In genomic region chr6:83927418-83927817, GRCm38 (mm10) we compare ENCODE assay signal across 9 mouse cellular contexts.
DNase-seq lines count a peak whose midpoint lies in the region; ATAC-seq and TF ChIP-seq lines count a peak whose summit lies in the region.
"Had no signal": no experiment of that assay in that cellular context is flagged by ENCODE, and none has a peak within 500 bp of the region (broad histone marks: within the 10 kb centered on the region; RNA-seq: fewer than 3 reads in every experiment).

No protein-coding gene starts in this region.

- 0 out of 2 replicates have a peak, but pooled peaks cover 1% of the 10 kb centered on the region for H3K4me1 ChIP-seq in liver, adult 2 months (ENCODE audit: control insufficient read depth, insufficient read depth, low read length)
- H3K4me1 ChIP-seq in liver, embryonic 11.5 days (replicated peaks; ENCODE audit: control insufficient read depth, insufficient read depth, low read length), result no peaks in the 10 kb centered on the region
- H3K4me1 ChIP-seq in kidney, postnatal 0 days (replicated peaks; ENCODE audit: insufficient read depth, low read length), result no peaks in the 10 kb centered on the region
- H3K4me1 ChIP-seq in hindbrain, embryonic 14.5 days (replicated peaks; ENCODE audit: control insufficient read depth, insufficient read depth, low read length), result peaks cover 6% of the 10 kb centered on the region; the same call in 1 of the 2 replicates
- H3K4me1 ChIP-seq: limb, embryonic 13.5 days had no signal

- H3K4me3 ChIP-seq in liver, adult 2 months (ENCODE audit: insufficient read depth, low read depth, low read length), result no peak overlapping the region
- no peak overlapping the region for H3K4me3 ChIP-seq in liver, embryonic 11.5 days (ENCODE audit: low read depth, low read length)
- no peak overlapping the region for H3K4me3 ChIP-seq in kidney, postnatal 0 days (replicated peaks; ENCODE audit: low read depth, low read length)
- no peak overlapping the region for H3K4me3 ChIP-seq in hindbrain, embryonic 14.5 days (replicated peaks; ENCODE audit: low read length)
- H3K4me3 ChIP-seq: limb, embryonic 13.5 days had no signal

- peak; percentile 39 for DNase-seq in liver, adult 2 months (ENCODE audit: extremely low read depth, low read depth, low spot score)
- DNase-seq in liver, embryonic 11.5 days (ENCODE audit: low spot score), result no peak
- peak; percentile 64 for DNase-seq in adrenal gland, postnatal 14 days
- DNase-seq in kidney, postnatal 0 days (ENCODE audit: low spot score), result peak; percentile 71
- peak; percentile 50 for DNase-seq in retina, embryonic 14.5 days (ENCODE audit: low spot score)
- no peak for DNase-seq in left cerebral cortex, postnatal 36 days (ENCODE audit: low spot score in 2 of 2)
- no peak for DNase-seq in right cerebral cortex, postnatal 14 days
- no peak for DNase-seq in hindbrain, embryonic 14.5 days (ENCODE audit: low spot score)

- intact Hi-C loops in left cerebral cortex, postnatal 36 days (cut with DNase I), result no loop called here

- no peak for TF ChIP-seq CTCF in liver, adult 2 months (IDR thresholded peaks at IDR 0.05; ENCODE audit: low read depth, low read length)
- no peak for TF ChIP-seq CTCF in kidney, postnatal 0 days (IDR thresholded peaks at IDR 0.05; ENCODE audit: low read depth)

- WGBS in liver, adult 2 months, result 78% methylated on average over 1 of the region's 1 CpGs
- 64% methylated on average over 1 of the region's 1 CpGs for WGBS in liver, embryonic 11.5 days
- 74% methylated on average over 1 of the region's 1 CpGs for WGBS in kidney, postnatal 0 days
- 97% methylated on average over 1 of the region's 1 CpGs for WGBS in hindbrain, embryonic 14.5 days

- ATAC-seq in liver, embryonic 11.5 days (replicated peaks; ENCODE audit: low FRiP score), result no peak
- no peak for ATAC-seq in kidney, postnatal 0 days (replicated peaks; ENCODE audit: low FRiP score, low read depth)
- no peak for ATAC-seq in hindbrain, embryonic 14.5 days (ENCODE audit: low FRiP score)

- no peaks in the 10 kb centered on the region for H3K9me3 ChIP-seq in liver, embryonic 11.5 days (ENCODE audit: control insufficient read depth, low read length)
- no peaks in the 10 kb centered on the region for H3K9me3 ChIP-seq in kidney, postnatal 0 days (replicated peaks; ENCODE audit: low read length)
- no peaks in the 10 kb centered on the region for H3K9me3 ChIP-seq in hindbrain, embryonic 14.5 days (ENCODE audit: control insufficient read depth, low read length)
- H3K9me3 ChIP-seq: limb, embryonic 13.5 days had no signal

- H3K79me2 ChIP-seq in liver, adult 2 months (ENCODE audit: control insufficient read depth, insufficient read depth, low read length), result peaks cover 20% of the 10 kb centered on the region; the same call in 1 of the 2 replicates

- no peak for TF ChIP-seq POLR2A in liver, adult 2 months (IDR thresholded peaks at IDR 0.05; ENCODE audit: extremely low read depth, insufficient read depth, low read length)

- H3K4me2 ChIP-seq in liver, embryonic 11.5 days, result no peak overlapping the region
- no peak overlapping the region for H3K4me2 ChIP-seq in kidney, postnatal 0 days (ENCODE audit: low read length)
- no peak overlapping the region for H3K4me2 ChIP-seq in hindbrain, embryonic 14.5 days (replicated peaks)
- H3K4me2 ChIP-seq: limb, embryonic 13.5 days had no signal

- H3K9ac ChIP-seq in liver, adult 2 months (ENCODE audit: low read depth, low read length), result no peak overlapping the region
- no peak overlapping the region for H3K9ac ChIP-seq in liver, embryonic 11.5 days (ENCODE audit: low read depth, low read length)
- H3K9ac ChIP-seq in kidney, postnatal 0 days (ENCODE audit: low read depth, low read length), result no peak overlapping the region
- no peak overlapping the region for H3K9ac ChIP-seq in hindbrain, embryonic 14.5 days
- H3K9ac ChIP-seq: limb, embryonic 13.5 days had no signal

- H3K36me3 ChIP-seq in liver, adult 2 months (ENCODE audit: control insufficient read depth, insufficient read depth, low read length), result peaks cover 13% of the 10 kb centered on the region
- H3K36me3 ChIP-seq in liver, embryonic 11.5 days (ENCODE audit: control insufficient read depth, insufficient read depth, low read length), result peaks cover 3% of the 10 kb centered on the region; the same call in 1 of the 2 replicates
- H3K36me3 ChIP-seq in kidney, postnatal 0 days (ENCODE audit: insufficient read depth, low read length), result 0 out of 2 replicates have a peak, but pooled peaks cover 6% of the 10 kb centered on the region
- H3K36me3 ChIP-seq in hindbrain, embryonic 14.5 days (replicated peaks; ENCODE audit: control insufficient read depth, insufficient read depth), result peaks cover 23% of the 10 kb centered on the region

- H3K27me3 ChIP-seq in liver, adult 2 months (ENCODE audit: control insufficient read depth, insufficient read depth, low read length), result no peaks in the 10 kb centered on the region
- H3K27me3 ChIP-seq in liver, embryonic 11.5 days (replicated peaks; ENCODE audit: control insufficient read depth, insufficient read depth, low read length), result no peaks in the 10 kb centered on the region
- H3K27me3 ChIP-seq in kidney, postnatal 0 days (ENCODE audit: insufficient read depth, low read length), result no peaks in the 10 kb centered on the region
- H3K27me3 ChIP-seq in hindbrain, embryonic 14.5 days (ENCODE audit: control insufficient read depth, insufficient read depth, low read length), result no peaks in the 10 kb centered on the region
- H3K27me3 ChIP-seq: limb, embryonic 13.5 days had no signal

- H3K27ac ChIP-seq in liver, adult 2 months (replicated peaks; ENCODE audit: insufficient read depth, low read depth, low read length), result no peak overlapping the region
- H3K27ac ChIP-seq in liver, embryonic 11.5 days (ENCODE audit: low read depth, low read length), result no peak overlapping the region
- no peak overlapping the region for H3K27ac ChIP-seq in kidney, postnatal 0 days
- no peak overlapping the region for H3K27ac ChIP-seq in hindbrain, embryonic 14.5 days
- H3K27ac ChIP-seq: limb, embryonic 13.5 days had no signal

Comparison
In these comparisons a context has a peak if more than half of its experiments do, and no peak if none do; other contexts are left out.
1. DNase-seq: peak in liver, adult 2 months (single experiment), adrenal gland, postnatal 14 days (single experiment), kidney, postnatal 0 days (single experiment) and retina, embryonic 14.5 days (single experiment); none in liver, embryonic 11.5 days (single experiment), left cerebral cortex, postnatal 36 days (0 of 2), right cerebral cortex, postnatal 14 days (single experiment) and hindbrain, embryonic 14.5 days (single experiment).